Mouse (Mus musculus) ES-E14 (cell line): ENCODE data around the gene Rbfox1.

Experiments
- MAFK ChIP-seq: IDR thresholded peaks from 2 replicates; pipeline ENCODE4 v1.6.1; 2014; ENCODE audit warnings: mild to moderate bottlenecking, low read depth, low read length, inconsistent platforms; ENCODE audit not compliant: insufficient read depth
- ZC3H11A ChIP-seq: IDR thresholded peaks from 2 replicates; pipeline ENCODE4 v1.6.1; 2012; ENCODE audit warnings: low read depth, mild to moderate bottlenecking, inconsistent platforms, low read length, borderline replicate concordance

GRCm38 (mm10) chr16:6100421-6100877 lies 215.3 kb downstream of the Rbfox1 start:
- TF ChIP-seq ZC3H11A, result no peak
- no peak for TF ChIP-seq MAFK
